Mouse (Mus musculus) frontal cortex, adult 2 months (tissue): Measurements from ENCODE around the gene Nodal. TPM values are rescaled to one million over a fixed set of nuclear protein-coding genes. Genes with fewer than 3 reads are reported as not detected.
"Not testable (repeated sequence)": the region's sequence is repeated elsewhere in the genome, so short reads cannot be mapped to it uniquely, and the experiment has no call there.

Experiments used
- DNase-seq, 2 experiments: peaks; one replicate each; pipeline ENCODE4 v3.0.0; 2022; ENCODE audit warnings: low spot score in 1 of 2; ENCODE audit errors: extremely low spot score in 1 of 2
- polyA plus RNA-seq: library from polyadenylated mRNA; depleted of rRNA; stranded (reverse); fragments of >200 nt; gene quantifications from 2 replicates; pipeline ENCODE4 v1.2.3, GENCODE M21; 2012

Nodal gene
- polyA plus RNA-seq, 1 experiment = 0.70 TPM

DNA sequence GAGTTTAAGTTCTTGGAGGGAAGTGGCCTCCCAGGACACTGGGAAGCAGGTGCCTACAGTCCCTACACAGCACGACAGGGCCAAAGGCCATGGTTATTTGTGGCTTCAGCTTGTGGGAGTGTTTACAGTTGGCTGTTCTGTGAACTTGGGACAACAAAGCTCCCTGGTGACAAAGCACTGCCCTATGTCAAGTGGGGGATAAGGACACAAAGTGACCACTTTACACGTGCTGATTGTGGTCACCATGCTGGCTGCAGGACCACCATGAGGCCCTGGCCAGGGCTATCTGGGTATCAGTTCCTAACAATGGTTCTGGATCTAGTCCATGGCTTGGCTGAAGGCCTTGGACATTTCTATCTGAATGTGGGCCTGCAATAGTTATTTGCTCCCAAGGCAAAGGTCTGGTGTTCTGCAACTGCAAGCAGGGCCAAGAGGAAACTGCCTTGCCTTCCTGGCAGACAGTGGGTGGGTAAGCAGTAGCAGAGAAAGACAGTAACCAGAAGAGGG, 8.5 kb downstream of the Nodal start:
- DNase-seq = no peak

DNA sequence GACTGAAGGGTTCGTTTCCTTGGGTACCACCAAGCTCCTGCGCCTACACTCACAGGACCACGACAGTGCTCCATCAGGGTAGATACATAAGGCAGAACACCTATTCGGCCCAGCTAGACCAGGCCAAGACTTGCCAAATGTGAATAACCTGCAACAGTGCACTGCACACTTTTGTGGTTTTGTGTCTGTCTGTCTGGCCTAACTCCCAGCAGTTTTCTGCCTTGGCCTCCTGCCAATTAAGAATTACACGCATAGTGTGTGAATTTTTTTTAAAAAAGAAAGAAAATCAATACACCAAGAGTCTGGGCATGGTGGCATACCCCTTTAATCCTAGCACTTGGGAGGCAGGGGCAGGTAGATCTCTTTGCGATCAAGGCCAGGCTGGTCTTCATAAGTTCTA, 10.2 kb downstream of the Nodal start:
- DNase-seq = no peak

DNA sequence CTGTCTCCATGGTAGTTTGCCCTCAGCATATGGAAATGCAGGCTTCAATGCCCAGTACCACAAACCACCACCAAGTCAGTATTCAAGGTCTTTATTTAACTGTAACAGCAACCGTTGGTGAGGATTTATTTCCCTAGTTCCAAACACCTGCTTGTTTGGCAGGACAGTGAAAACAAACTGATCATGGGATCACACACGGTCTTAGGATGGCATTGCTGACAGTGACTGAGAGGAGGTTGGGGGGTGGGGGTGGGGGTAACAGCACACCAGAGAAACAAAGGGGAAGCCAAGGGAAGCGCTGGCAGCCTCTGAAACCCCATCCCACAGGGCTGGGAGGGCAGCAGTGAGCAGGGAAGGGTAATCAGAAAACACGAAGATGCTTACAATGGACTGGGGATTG, 10.6 kb downstream of the Nodal start:
- no peak for DNase-seq

DNA sequence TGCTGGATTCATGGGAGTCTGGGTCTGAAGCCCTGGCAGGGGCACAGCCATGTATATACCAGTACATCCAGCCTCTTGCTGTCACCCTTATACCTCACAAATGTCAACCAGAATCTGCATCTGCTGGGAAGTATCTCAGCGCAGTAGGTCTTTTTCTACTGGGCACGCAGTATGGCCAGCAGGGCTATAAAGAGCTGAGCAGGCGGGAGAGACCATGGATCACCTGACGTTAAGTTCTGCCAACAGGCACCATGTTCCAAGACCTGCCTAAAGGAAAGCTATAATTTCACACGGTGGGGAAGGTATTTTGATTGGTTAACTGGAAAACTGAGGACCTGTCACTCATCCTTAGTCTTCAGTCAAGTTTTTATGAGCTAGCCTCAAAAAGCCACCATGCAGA, 11.3 kb downstream of the Nodal start:
- no peak for DNase-seq

DNA sequence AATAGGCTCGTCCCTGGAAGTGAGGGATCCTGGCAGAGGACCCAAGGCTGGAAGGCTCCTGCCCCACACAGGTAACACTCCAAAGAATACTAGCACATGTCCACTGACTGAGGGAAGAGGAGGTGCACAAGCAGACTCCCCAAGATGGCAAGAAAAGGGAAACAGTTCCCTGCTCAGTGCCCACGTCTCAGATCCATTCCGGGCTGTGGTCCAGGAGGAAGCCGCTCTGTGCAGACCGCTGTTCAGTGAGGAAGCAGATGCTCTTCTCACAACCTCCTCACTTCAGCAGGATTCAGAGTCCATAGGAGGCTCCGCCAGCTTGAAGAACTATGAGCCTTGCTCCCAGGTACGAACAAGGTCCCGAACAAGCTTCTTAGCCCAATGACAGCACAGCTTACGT, 13.6 kb downstream of the Nodal start:
- DNase-seq = peak; percentile 56 to 87

DNA sequence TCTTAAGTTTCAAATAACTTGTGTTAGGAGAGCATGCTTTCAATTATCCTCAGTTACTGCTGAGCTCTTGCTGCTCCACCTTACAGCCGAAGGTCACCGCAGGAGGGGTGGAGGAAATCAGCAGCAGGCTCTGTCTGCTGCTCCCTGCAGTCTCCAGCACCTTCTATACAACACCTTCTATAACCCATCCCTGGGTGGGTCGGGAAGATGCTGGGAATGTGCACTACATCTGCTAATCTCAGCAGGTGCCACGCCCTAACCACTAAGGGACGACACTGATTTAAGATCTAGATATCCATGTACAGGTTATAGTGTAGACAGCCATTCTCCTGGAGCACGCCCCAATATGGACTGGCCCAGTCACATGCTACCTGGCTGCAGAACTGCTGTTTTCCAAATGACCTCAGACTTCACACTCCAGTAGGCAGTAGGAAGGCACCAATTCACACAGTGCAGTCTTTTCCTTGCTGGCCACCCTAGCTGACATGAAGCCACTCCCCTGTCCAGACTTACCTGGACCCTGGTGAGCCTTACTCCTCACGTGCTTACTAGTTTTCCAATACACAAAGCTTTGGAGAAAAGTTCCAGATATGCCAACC, 22.5 kb downstream of the Nodal start:
- DNase-seq = no peak

DNA sequence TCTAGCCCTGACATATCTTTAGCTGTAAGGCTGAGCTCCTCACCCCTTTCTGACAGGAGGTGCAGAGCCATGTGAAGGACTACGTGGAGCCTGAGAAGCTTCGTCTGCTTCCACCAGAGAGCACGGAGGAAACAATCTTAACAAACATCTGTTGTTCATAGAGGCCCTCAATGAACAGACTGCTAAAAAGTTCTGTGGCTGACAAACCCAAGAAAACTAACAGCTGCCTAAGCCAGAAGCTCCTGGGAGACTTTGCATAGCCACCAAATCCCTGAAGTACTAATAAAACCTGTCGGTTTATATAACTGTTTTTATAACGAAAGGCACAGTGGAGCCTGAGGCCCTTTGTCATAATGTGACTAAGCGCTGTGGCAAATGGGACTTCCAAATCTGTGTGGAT, 25.7 kb downstream of the Nodal start:
- no peak for DNase-seq

DNA sequence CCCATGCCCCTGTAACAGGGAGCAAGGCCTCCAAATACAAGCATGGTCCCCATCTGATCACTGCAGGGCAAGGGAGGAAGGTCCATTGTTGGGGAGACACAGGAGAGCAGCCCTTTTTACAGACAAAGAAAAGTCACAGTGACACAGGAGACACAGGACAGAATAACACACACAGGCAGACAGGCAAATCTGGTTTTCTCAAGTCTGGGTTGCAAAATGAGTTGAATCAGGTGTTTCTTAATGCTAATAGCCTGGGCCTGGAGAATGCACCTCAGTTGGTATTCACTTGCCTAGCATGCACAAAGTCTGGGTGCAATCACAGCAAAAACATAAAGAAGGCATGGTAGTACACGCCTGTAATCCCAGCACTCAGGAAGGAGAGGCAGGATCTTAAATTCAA, 26.1 kb downstream of the Nodal start:
- DNase-seq = no peak

DNA sequence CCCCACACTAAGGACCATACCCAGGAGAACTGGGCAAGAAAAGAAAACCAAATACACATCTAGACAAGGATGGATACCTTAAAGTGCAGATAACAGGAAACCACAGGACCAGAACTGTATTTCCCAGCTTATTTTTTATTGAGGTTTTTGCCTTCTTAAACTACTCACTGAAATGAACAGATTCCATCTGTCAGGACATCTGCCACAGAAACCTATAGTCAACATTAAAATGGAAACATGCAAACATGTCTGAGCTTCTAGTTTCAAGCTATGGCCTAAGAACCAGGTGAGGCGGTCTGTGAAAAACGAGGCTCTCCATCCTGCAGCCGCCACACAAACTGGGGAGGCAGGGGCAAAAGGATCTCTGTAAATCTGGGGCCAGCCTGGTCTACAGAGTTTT, 27.2 kb downstream of the Nodal start:
- peak in 1 of 2 experiments; percentile 53 for DNase-seq

DNA sequence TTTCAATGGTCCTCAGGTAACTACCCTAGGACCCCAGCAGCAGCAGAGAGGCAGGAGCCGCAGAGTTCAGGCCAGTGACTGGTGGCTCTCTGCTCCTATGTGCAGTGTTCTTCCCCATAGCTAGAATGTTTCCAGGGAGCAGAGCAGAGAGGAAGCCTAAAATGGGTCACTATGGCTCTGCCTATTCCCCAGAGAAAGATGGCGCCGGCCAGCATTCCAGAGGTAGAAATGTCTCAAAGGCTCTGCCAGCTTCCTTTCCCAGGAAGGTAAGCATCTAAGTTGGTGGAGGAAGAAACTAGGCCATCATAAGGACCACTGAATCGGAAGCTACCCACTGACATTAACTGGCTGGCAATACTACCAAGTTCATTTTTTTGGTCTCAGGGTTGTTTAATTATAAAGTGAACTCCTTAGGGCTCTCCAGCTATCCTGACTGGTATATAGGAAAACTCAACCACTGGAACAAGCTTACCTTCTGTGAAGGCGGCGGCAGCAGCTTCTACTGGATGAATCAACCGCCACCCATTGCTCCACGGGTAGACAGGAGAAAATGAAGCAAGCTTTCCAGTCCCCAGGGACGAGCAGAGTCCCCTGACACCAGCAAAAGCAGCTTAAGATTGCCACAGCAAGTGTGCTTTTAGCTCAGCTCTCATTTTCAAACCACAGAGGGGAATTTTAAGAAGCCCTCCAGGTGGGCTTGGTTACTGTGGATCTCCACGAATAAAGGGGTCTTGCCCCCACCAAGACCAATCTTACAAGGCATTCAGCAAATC, 30.0 kb downstream of the Nodal start:
- no peak for DNase-seq

DNA sequence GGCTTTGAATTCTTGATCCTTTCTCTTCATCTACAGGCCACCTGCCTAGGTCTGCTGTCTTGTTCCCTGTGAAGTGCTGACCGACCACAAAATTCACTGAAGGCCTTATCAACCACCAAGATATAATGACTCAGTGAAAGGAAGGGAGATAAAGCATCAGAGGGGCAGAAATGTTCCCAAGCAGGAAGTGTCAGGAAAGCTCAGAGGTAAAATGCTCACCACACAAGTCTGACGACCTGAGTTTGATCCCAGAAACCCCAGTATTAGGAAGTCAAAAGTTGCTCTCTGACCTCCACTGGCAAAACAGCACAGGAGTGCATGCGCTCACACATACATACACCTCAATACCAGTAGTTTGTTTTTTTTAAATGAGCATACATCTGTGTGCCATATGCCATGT, 31.1 kb downstream of the Nodal start:
- DNase-seq = no peak

DNA sequence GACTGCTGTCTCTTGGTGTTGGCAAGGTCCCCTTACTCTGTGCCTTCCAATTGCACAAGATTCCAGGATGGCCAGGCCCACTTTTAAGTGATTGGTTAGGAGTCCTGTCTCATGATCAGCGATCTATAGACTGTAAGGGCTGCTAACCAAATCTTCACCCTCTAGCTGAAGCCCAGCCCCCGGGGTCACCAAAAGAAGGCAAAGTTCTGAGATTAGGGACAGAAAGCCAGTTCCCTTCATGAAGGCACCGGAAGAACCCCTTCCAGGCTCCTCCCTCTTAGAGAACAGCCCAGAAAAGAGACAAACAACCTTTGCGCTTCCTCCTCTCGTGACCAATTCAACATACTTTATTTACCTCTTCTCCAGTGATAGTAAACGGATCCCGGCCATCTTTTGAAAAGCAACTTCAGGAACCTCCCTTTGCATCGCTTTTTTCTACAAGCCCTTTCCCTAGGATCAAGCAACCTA, 33.7 kb downstream of the Nodal start:
- DNase-seq = no peak

DNA sequence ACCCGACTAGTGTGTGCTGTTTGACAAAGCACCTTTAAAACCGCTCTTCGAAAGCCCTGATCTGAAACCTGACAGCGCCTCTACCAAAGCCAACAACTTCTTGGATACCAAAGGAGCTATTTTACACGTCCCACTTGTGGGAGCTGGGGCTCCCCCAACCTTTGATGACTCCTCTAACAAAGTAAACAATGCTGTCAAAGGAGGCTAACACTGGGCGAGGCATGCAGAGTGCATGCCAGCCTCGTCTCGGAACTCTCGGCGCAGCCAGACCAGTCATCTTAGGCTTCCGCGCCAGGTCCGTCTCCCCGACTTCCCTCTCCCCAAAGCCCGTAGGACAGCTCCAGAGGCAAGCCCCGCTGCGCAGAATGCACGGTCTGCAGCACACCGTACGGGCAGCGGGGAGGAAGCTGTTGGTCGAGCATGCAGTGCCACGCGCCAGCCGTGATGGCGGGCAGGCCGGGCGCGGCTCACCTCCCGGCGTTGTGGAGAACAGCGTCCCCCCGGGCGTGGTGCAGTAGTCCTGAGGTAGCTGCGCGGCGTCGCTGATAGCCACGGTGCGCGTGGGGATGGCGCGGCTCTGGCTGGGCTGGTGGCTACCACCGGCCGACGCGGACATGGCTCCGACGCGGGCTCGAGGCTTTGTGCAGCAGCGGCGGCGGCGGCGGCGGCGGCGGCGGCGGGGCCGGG, 34.3 kb downstream of the Nodal start:
- DNase-seq = peak in 1 of 2 experiments; percentile 42

DNA sequence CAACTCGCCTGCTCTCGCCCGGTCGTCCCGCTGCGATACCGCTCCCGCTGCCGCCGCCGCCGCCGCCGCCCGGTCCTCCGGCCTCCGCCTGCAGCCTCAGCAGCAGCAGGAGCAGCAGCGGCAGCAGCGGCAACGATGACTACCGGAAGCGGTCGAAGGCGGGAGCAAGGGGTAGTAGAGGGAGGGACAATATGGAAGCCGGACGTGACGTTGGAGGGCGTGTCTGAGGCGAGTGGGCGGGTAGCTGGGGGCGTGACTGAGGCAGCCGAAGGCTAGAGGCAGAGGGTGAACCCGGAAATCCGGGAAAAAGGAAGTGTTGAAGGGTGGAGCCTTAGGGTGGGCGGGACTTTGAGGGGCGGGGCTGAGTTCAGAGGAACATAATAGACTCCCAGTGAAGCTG, 34.9 kb downstream of the Nodal start, which contains the start of gene Eif4ebp2:
Eif4ebp2 (minus strand) TSS at position 17 of the 400 bp plus-strand sequence.
- DNase-seq = peak; percentile 97 to 99

DNA sequence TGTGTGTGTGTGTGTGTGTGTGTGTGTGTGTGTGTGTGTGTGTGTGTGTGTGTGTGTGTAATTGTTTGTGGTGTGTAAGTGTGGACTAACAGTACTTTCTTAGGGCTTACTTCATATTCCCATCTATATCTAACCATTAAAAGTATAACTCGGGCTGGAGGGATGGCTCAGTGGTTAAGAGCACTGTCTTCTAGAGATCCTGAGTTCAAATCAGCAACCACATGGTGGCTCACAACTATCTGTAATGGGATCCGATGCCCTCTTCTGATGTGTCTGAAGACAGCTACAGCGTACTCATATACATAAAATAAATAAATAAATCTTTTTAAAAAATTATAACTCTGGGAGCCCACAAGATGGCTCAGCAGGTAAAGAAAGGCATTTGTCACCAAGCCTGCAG, 35.4 kb downstream of the Nodal start:
- DNase-seq = not testable (repeated sequence)

DNA sequence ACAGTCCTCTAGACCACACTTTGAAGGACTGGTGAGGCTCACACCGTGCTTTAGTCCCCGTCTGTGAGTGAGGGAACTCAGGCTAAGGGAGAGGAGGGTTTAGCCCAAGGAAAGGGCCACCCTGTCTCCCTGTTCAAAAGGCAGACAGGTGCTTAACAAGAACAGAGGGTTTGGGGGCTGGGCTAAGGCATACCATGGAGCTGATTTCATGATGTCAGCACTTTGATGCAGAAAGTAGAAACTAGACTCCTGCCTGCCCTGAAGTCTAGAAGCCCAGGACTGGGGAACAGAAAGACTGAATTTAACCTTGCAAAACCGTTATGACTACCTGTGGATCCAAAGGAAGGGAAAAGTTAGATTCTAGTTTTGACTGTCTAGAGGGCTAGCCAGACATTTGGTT, 39.4 kb downstream of the Nodal start:
- DNase-seq = no peak

DNA sequence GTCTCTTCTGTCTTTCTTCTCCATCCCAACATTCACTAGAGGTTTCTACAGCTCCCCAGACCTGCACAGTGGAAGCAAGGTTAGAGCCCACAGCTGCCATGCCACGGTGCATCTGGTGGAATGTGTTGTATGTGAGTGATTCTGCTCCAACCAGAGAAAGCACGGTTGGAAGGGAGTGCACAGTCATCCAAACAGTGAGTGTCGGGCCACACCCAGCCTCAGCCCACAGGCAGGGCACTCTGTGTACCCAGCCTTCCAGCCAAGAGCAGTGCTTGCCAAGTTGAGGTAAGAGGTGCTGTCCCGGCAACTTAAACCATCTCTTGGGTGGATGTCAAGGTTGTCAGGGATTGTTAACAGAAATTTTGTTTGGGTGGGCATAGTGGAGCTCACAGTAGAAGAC, 47.2 kb downstream of the Nodal start:
- DNase-seq = no peak

DNA sequence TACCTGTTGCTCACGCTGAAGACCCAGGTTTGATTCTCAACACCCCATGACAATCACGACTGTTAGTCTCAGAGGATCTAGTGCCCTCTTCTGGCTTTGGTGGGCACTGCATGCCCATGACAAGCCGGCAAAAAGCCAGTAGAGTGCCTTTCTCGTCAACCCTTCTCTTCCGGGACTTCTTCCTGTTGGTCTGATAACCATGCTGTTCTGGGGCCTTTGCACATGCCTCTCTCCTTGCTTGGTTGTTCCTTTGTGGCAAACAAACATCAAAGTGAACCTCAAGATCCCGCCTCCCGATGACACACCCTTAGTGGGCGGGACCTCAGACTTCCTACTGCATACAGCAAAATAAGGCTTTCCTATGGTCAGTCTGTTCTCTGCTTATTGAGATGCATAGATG, 48.5 kb downstream of the Nodal start:
- no peak for DNase-seq

DNA sequence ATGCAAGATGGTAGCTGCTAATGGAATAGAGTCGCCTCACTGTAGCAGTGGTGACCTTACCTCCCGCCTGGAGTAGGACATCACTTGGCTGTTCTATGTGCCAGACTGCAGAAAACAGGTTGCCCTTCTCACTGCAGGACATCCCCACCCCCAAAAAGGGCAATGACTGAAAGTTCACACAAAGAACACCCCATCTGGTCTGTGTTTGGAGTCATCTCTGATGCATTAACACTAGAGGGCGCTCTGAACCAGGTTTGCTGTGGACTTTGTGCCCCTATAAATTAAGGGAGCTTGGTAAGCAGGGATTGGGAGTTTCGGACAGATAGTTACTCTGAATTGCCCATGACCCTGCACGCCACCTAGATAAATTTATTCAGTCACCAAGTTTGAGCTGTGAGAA, 49.1 kb downstream of the Nodal start:
- peak in 1 of 2 experiments; percentile 57 for DNase-seq

DNA sequence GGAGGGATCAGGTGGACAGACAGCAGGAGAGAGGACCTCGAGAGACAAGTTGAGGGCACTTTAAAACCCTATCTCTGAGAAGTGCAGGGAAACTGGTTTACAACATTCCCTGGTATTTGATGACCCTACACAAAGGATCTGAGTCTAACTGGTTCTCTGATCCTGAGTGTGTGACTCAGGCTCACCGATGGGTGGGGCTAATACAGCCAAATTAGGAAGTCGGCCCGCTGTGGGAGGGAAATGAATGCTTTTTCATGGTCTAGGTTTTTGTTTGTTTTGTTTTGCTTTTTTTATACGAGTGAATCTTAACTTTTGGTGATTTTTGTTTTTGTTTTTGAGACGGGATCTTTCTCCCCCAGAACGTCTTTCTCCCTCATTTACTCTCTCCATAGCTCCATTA, 51.1 kb downstream of the Nodal start:
- DNase-seq = no peak

DNA sequence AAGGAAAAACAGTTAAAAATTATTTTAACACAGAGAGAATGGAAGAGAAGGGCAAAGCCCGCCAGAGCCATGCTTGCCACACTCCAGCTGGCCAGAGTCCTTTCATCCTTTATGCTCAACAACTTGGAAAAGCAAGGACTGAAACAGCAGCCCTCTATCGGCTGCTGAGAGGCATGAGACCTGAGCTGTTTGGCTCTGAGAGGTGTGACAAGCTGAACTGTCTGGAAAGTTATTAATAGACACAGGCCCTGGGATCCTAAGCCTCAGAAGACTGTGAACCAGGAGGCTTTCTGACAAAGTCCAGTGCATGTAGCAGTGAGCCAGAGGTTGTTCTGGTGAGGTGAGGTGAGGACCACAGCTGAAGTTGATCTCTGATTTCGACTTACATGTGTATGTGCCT, 55.9 kb downstream of the Nodal start:
- DNase-seq = no peak
